Mouse (Mus musculus): ENCODE results near the gene Rap1a.

DNA sequence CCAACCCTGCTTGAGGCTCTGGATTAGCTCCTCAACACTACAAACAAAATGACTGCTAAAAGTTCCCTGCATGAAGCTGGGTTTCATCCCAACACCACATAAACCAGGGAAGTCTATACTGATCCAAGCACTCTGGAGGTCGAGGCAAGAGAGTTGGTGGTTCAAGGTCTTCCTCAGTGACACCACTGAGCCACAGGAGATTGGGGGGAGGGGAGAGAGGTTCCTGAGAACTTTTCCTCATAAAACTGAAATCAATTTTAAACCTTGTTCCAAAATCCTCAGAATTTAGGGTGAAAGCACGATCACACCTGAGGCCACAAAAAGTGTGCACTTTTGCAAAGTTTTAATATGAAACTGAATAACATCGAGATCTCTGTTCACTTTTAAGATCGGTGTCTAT is 1.8 kb downstream of the Rap1a start:
- TF ChIP-seq CTCF (IDR thresholded peaks at IDR 0.05; ENCODE audit: control insufficient read depth, insufficient read depth, insufficient read length) (no peak), USF1 (IDR thresholded peaks at IDR 0.05; ENCODE audit: low read depth) (no peak), CEBPB (IDR thresholded peaks at IDR 0.05; ENCODE audit: low read depth) (no peak), MYOG (IDR thresholded peaks at IDR 0.05; ENCODE audit: control insufficient read depth, extremely low read depth, insufficient read length) (no peak), MAX (IDR thresholded peaks at IDR 0.05) (no peak), FOSL1 (IDR thresholded peaks at IDR 0.05; ENCODE audit: insufficient read depth, low read length, poor library complexity, severe bottlenecking) (no peak), MYOD1 (IDR thresholded peaks at IDR 0.05; ENCODE audit: control insufficient read depth, insufficient read length, low read depth) (no peak)
